Mouse (Mus musculus) splenic B cell, adult 2 months (primary cell): ENCODE data around the gene Hist2h2ac.
"Not testable (repeated sequence)": the region's sequence is repeated elsewhere in the genome, so short reads cannot be mapped to it uniquely, and the experiment has no call there.

Source experiments
- DNase-seq: peaks from one replicate; pipeline ENCODE4 v3.0.0-alpha.2; 2011; ENCODE audit warnings: low read depth, low spot score
- H3K27me3 ChIP-seq: 2 replicates; pipeline ENCODE4 v1.6.1; 2012; ENCODE audit warnings: mild to moderate bottlenecking, low read length, moderate library complexity, mixed read lengths; ENCODE audit not compliant: control insufficient read depth, poor library complexity, insufficient read depth, severe bottlenecking
- H3K36me3 ChIP-seq: 2 replicates; pipeline ENCODE4 v1.6.1; 2012; ENCODE audit warnings: mild to moderate bottlenecking, low read length, moderate library complexity, mixed read lengths; ENCODE audit not compliant: control insufficient read depth, poor library complexity, insufficient read depth, severe bottlenecking

Gene Hist2h2ac

GRCm38 (mm10) chr3:96220765-96221639 lies at the start of gene Hist2h2ac, which contains the start of gene Hist2h2be:
TSS of gene Hist2h2ac (minus strand) at chr3:96220880.
TSS of gene Hist2h2be (plus strand) at chr3:96221119.
- H3K36me3 ChIP-seq: no peaks in the 10 kb centered on the region; the same call in 1 of the 2 replicates
- no peaks in the 10 kb centered on the region for H3K27me3 ChIP-seq
- peak; percentile 96 for DNase-seq

DNA sequence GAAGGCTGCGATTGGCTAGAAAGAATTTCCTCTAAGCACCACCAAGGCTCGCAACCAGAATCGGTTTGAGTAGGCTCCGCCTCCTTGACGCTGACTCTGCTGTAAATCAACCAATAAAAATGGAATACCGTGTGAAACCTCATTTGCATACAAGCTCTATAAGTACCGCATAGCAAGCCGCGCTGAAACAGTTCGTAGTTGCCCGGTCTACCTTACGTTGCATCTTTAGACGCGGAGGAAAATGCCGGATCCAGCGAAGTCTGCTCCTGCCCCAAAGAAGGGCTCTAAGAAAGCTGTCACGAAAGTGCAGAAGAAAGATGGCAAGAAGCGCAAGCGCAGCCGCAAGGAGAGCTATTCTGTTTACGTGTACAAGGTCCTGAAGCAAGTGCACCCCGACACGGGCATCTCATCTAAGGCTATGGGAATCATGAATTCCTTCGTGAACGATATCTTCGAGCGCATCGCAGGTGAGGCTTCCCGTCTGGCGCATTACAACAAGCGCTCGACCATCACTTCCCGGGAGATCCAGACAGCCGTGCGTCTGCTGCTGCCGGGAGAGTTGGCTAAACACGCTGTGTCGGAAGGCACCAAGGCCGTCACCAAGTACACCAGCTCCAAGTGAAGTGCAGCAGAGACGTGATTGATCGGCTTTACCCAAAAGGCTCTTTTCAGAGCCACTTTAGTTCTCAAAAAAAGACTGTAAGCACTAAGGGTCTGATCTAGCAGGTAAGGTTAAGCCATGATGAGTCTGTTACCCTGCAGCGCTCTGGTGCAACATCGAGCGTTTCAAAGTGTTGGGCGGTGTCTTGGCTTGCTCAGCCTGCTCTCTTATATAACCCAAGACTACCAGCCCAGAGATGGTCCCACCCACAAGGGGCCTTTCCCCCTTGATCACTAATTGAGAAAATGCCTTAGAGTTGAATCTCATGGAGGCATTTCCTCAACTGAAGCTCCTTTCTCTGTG lies 49.1 kb upstream of the Hist2h2ac start, which contains the start of gene Hist2h2bb:
Hist2h2bb (plus strand) TSS at position 242 of the 964 bp plus-strand sequence.
- peak; percentile 98 for DNase-seq
- Histone ChIP-seq H3K27me3 (no peaks in the 10 kb centered on the region), H3K36me3 (no peaks in the 10 kb centered on the region)

- DNase-seq, H3K36me3 ChIP-seq, H3K27me3 ChIP-seq: not testable (repeated sequence)
Observed at GRCm38 (mm10) chr3:96268776-96269378, 48.2 kb upstream of the Hist2h2ac start.

- no peaks in the 10 kb centered on the region for H3K36me3 ChIP-seq
- no peaks in the 10 kb centered on the region for H3K27me3 ChIP-seq
- DNase-seq: peak; percentile 89
Observed at GRCm38 (mm10) chr3:96268051-96268775, 47.5 kb upstream of the Hist2h2ac start, which contains the start of gene Hist2h3b. TSS of gene Hist2h3b (plus strand) at chr3:96268654.

DNA sequence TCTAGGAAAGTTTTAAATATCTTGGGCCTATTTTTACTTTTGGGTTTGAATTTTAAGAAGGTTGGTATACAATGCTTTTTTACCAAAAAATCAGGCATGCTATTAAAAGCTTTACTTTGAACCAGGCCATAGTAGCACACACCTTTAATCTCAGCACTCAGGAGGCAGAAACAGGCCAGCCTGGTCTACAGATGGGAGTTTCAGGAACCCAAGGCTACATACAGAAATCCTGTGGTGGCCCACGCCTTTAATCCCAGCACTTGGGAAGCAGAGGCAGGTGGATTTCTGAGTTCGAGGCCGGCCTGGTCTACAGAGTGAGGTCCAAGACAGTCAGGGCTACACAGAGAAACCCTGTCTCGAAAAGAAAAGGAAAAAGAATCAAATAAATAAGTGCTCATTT lies 46.9 kb upstream of the Hist2h2ac start:
- DNase-seq: no peak
- no peaks in the 10 kb centered on the region for H3K27me3 ChIP-seq
- H3K36me3 ChIP-seq: no peaks in the 10 kb centered on the region

GRCm38 (mm10) chr3:96266132-96266710 lies 45.5 kb upstream of the Hist2h2ac start:
- no peak for DNase-seq
- Histone ChIP-seq H3K27me3 (no peaks in the 10 kb centered on the region), H3K36me3 (no peaks in the 10 kb centered on the region)

DNA sequence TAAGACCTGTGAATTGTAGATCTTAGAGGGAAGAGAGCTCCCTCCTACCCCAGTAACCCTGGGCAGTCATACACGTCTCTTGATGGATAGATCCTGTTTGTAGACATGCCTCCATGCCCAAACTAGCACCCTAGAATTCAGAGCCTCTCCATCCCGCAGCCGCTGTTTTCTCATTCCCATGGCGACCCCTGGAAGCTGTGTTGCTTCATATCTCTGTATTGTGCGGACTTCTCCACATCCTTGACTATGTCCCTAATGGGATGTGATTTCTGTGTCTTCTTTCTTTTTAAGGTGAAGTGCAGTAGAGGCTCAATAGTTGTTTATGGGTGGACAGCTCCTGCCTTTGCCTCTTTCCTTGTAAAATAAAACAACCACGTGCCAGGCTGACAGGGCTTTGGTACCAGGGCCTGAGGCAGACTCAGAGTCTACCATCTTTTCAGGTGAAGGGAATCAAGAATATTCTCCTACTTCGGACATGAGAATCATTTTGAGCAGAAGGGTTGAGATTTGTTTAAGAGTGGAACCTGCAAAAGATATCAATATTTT lies 43.8 kb upstream of the Hist2h2ac start:
- peak; percentile 18 for DNase-seq
- no peaks in the 10 kb centered on the region for H3K36me3 ChIP-seq
- H3K27me3 ChIP-seq: no peaks in the 10 kb centered on the region

- Histone ChIP-seq H3K27me3 (no peaks in the 10 kb centered on the region), H3K36me3 (no peaks in the 10 kb centered on the region)
- peak; percentile 39 for DNase-seq
Observed at GRCm38 (mm10) chr3:96263558-96264403, 43.1 kb upstream of the Hist2h2ac start.

DNA sequence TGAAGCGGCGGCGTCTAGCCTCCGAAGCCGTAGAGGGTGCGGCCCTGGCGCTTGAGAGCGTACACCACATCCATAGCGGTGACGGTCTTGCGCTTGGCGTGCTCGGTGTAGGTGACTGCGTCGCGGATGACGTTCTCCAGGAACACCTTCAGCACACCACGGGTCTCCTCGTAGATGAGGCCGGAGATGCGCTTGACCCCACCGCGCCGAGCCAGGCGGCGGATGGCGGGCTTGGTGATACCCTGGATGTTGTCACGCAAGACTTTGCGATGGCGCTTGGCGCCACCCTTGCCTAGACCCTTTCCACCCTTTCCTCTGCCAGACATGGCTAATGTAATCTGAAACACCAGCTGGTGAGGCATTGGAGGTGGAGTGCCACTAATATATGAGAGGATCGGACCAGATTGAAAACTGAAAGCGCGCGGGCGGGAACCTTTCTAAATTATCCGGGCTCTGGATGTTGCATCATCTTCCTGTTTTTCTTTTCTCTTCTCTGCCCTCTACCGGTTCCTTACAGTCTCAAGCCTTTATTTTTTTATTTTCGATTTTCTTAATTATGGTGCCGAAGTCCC lies 42.4 kb upstream of the Hist2h2ac start, which contains the start of gene Hist2h4:
Hist2h4 (minus strand) TSS at position 333 of the 572 bp plus-strand sequence.
- no peaks in the 10 kb centered on the region for H3K36me3 ChIP-seq
- peak; percentile 95 for DNase-seq
- H3K27me3 ChIP-seq: no peaks in the 10 kb centered on the region

- no peaks in the 10 kb centered on the region for H3K27me3 ChIP-seq
- peak; percentile 85 for DNase-seq
- no peaks in the 10 kb centered on the region for H3K36me3 ChIP-seq
Observed at GRCm38 (mm10) chr3:96262216-96262875, 41.7 kb upstream of the Hist2h2ac start.

GRCm38 (mm10) chr3:96261623-96262022 lies 40.9 kb upstream of the Hist2h2ac start:
- no peaks in the 10 kb centered on the region for H3K27me3 ChIP-seq
- H3K36me3 ChIP-seq: no peaks in the 10 kb centered on the region
- peak; percentile 36 for DNase-seq

DNA sequence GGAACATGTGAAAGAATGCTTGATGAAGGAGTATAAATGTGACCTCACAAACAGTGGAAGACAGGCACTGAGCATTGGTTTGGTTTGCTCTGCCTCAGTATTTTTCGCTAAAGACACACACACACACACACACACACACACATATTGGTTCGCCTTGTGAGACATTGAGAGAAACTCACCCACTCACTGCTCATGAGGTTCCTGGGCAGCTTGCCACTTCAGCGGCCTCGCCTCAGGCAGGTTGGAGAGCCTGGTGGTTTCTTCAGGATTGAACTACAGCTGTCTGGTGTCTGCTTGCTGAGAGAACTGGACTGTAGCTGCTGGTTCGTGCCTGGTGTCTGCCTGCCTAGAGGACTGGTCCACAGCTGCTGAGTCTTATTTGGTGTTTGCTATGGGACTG lies 39.5 kb upstream of the Hist2h2ac start:
- no peak for DNase-seq
- no peaks in the 10 kb centered on the region for H3K36me3 ChIP-seq

More for the DNA sequence above, 39.5 kb upstream of the Hist2h2ac start:
- no peaks in the 10 kb centered on the region for H3K27me3 ChIP-seq
